Mouse (Mus musculus) megakaryocyte, adult 5-6 weeks (primary cell): ENCODE data around the gene Cyp2f2. TPM values are rescaled to one million over a fixed set of nuclear protein-coding genes. Genes with fewer than 3 reads are reported as not detected.

ENCODE experiments used
- ATAC-seq: 2 replicates; pipeline ENCODE4 v1.8.0; 2016; ENCODE audit warnings: mild to moderate bottlenecking, inconsistent platforms; ENCODE audit not compliant: poor library complexity, severe bottlenecking
- total RNA-seq, 2 experiments: library from RNA; stranded (forward) in 1 of 2; stranded (reverse) in 1 of 2; fragments of 153-499, 151-499 nt in 1 of 2; fragments of 221-1000, 200-1000 nt in 1 of 2; gene quantifications; 2 replicates each; pipeline versions ENCODE4 v1.2.3 to v1.2.4; 2015 to 2017

The Cyp2f2 gene
- not detected in 2 replicates for total RNA-seq (2015)
- total RNA-seq (2017): not detected in 2 replicates

- ATAC-seq: no peak
These were observed at the start of gene Cyp2f2 for GRCm38 (mm10) chr7:27119676-27120075. Gene Cyp2f2 (plus strand): TSS chr7:27119909.

- no peak for ATAC-seq
These were observed 41.1 kb upstream of the Cyp2f2 start for GRCm38 (mm10) chr7:27078641-27079040.

- ATAC-seq: no peak
These were observed 38.1 kb upstream of the Cyp2f2 start for GRCm38 (mm10) chr7:27081625-27082024.

- ATAC-seq: no peak
These were observed 28.7 kb upstream of the Cyp2f2 start for GRCm38 (mm10) chr7:27091039-27091438.

- ATAC-seq: no peak
These were observed 27.5 kb upstream of the Cyp2f2 start for GRCm38 (mm10) chr7:27092038-27092703.

- ATAC-seq: no peak
These were observed 26.8 kb upstream of the Cyp2f2 start for GRCm38 (mm10) chr7:27092882-27093281.

DNA sequence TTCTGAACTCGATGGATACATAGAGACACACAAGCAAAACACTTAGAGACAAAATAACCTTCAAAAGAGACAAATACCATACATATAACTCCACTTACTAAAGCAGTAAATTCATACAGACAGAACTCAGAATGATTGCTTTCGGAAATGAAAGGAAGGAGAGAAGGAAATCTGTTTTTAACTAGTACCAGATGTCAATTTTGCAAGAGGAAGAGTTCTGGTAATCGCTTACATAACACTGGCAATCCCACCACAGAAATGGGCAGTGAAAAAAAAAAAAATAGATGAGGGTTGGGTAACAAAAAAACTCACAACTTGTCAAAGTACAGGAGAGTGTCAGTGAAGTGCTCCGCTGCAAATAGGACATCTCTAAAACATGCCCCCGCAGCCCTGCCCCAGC lies 14.8 kb upstream of the Cyp2f2 start:
- no peak for ATAC-seq

GRCm38 (mm10) chr7:27110327-27110726 lies 9.4 kb upstream of the Cyp2f2 start:
- no peak for ATAC-seq

DNA sequence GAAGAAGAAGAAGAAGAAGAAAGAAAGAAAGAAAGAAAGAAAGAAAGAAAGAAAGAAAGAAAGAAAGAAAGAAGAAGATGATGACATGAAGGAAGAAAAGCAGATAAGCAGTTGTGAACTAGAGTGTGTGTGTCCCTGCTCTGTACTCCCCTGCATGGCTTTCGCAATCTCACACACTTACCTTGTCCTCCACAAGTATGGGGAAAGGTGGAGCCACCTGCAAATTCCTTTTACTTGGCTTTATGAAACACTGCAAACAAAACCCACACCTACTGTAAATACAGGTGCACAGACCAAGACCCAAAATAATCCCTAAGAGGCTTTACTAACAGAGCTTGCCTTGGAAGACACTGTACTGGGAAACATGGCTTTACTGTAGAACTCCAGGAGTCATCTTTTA lies 8.7 kb upstream of the Cyp2f2 start:
- no peak for ATAC-seq

GRCm38 (mm10) chr7:27111987-27112386 lies 7.7 kb upstream of the Cyp2f2 start:
- ATAC-seq: no peak

DNA sequence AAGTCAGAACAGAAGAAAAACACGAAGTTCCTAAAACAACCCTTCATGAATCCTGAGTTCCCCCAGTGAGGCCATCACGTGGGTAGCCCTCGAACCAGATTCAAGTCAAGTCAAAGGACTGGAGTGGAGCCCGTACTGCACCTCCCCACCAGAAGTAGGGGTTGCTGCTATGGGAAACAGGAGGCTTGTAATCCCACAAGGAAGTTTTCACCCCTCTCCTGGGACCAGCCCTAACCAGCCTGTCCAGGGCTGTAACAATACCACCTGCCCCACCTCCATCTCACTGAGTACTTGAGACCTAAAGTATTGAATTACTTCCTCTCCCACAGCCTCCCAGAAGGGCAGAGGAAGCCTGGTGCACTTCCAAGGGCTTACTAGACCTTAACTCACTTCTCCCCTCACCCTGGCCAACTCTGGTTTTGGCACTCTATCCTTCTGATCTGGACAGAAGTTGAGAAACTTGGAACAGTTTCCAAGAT lies 1.6 kb upstream of the Cyp2f2 start:
- no peak for ATAC-seq

DNA sequence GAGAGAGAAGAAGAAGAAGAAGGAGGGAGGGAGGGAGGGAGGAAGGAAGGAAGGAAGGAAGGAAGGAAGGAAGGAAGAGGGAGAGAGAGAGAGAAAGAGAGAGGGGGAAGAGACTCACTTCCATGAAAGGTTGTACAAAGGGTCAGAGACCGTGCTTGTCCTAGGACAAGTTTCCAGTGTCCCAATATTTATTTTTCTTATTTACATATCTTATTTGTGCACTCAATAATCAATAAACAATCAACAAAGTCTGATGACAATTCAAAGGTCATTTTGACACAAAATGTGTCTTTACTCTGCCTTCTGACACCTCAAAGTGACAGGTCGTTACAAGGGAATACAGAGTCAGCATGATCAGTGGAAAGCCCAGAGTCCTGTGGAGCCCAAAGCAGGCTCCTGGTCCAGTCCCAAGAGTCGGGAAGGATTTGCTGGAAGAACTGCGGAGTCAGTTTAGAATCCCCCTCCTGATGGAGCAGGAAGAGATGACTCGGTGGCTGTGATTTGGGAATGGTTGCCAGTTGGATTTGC lies 4.7 kb downstream of the Cyp2f2 start:
- no peak for ATAC-seq

GRCm38 (mm10) chr7:27124969-27125368 lies 5.3 kb downstream of the Cyp2f2 start:
- no peak for ATAC-seq

GRCm38 (mm10) chr7:27128162-27128561 lies 8.5 kb downstream of the Cyp2f2 start:
- ATAC-seq: no peak

DNA sequence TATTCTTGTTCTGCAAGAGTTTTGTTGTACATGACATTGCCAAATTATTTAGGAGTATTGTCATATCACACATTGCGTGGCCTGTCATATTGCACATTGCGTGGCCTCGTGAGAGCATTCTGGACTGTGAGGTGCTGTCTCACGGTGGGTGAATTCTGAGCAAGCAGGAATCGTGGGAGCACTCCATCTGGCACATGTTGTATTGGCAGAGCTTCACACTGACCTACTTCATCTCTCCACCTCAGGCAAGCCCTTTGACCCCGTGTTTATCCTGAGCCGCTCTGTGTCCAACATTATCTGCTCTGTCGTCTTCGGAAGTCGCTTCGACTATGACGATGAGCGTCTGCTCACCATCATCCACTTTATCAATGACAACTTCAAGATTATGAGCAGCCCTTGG lies 9.2 kb downstream of the Cyp2f2 start:
- no peak for ATAC-seq

GRCm38 (mm10) chr7:27129811-27130210 lies 10.1 kb downstream of the Cyp2f2 start:
- ATAC-seq: no peak

DNA sequence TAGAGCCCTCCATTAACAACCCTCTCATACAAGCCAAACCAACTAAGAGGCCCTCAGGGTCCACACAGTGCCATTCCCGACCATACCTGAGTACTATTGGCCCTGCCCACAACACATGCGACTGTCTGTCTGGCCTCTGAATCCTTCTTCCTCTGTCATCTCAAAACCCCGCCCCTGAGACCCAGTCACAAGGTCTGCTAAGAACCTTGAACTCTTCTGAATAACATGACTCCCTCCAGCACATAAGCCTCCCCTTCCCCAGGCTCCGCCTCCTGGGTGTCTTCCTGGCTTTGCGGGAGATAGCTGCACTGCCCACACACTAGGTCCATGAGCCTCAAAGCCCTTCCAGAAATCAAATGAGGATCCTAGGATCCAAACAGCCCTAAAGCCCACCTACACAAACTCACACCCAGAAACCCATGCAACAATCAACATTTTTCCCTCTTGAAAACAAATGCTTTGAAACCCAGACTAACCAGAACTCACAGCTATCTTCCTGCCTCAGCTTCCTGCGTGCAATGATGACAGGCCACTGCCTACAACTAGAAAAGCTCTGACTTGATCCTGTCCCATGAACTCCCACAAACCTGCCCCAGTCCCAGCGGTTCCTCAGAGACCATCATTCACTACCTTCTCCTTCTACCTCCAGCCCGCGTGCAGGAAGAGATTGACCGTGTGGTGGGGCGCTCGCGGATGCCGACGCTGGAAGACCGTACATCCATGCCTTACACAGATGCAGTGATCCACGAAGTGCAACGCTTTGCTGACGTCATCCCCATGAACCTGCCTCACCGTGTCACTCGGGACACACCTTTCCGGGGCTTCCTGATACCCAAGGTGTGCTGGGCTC lies 11.0 kb downstream of the Cyp2f2 start:
- no peak for ATAC-seq

DNA sequence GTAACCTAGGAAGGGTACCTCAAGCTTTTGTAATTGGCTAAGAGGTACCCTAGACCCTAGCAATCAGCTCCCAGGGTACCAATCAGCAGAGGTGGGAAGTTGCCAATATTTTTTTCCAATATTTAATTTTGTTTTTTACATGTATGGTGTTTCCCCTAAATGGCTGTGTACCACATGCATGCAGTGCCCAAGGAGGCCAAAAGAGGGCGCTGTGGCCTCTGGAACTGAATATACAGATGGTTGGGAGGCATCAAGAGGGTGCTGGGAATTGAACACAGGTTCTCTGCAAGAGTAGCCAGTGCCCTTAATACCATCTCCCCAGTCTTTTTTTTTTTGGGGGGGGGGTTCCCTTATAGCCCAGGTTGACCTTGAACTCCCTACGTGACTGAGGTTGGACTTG lies 11.7 kb downstream of the Cyp2f2 start:
- no peak for ATAC-seq

- no peak for ATAC-seq
These were observed 12.9 kb downstream of the Cyp2f2 start for GRCm38 (mm10) chr7:27132588-27132987.

GRCm38 (mm10) chr7:27133156-27133555 lies 13.4 kb downstream of the Cyp2f2 start:
- ATAC-seq: no peak

DNA sequence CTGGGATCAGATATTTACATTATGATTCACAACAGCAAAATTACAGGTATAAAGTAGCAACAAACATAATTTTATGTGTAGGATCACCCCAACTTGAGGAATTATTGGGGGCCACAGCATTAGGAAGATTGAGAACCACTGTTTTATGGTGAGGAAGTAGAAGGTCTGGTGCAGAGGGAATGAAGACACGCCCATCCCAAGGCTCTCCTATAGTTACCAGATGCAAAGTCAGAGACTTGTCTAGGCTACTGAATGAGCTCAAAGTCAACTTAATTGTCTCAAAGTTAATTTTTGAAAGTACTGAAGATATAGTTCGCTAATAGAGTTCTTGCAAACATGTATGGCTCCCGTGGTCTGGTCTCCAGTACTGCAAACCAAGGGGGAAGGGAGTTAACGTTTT lies 14.0 kb downstream of the Cyp2f2 start:
- no peak for ATAC-seq
